ENCODE assay signal across 28 mouse cellular contexts in genomic region chr6:83483776-83484175, GRCm38 (mm10). TPM values are rescaled to one million over a fixed set of nuclear protein-coding genes. Genes with fewer than 3 reads are reported as not detected.
"Had no signal": no experiment of that assay in that cellular context is flagged by ENCODE, and none has a peak within 500 bp of the region (broad histone marks: within the 10 kb centered on the region; RNA-seq: fewer than 3 reads in every experiment).

No protein-coding gene starts in this region.

- H3K27ac ChIP-seq: heart, adult 2 months; heart, embryonic 13.5 days; heart, embryonic 15.5 days; hindbrain, embryonic 13.5 days; hindbrain, embryonic 15.5 days; hindbrain, postnatal 0 days; limb, embryonic 13.5 days; limb, embryonic 15.5 days; liver, embryonic 12.5 days had no signal

- H3K4me3 ChIP-seq: heart, adult 2 months; heart, embryonic 13.5 days; heart, embryonic 15.5 days; hindbrain, embryonic 13.5 days; hindbrain, embryonic 15.5 days; kidney, embryonic 15.5 days; limb, embryonic 13.5 days; limb, embryonic 15.5 days; liver, embryonic 12.5 days had no signal

- H3K27me3 ChIP-seq: heart, embryonic 13.5 days; heart, embryonic 15.5 days; hindbrain, embryonic 13.5 days; hindbrain, embryonic 15.5 days; kidney, embryonic 15.5 days; limb, embryonic 13.5 days; limb, embryonic 15.5 days; liver, embryonic 12.5 days had no signal

- H3K9me3 ChIP-seq: heart, embryonic 13.5 days; heart, embryonic 15.5 days; hindbrain, embryonic 13.5 days; hindbrain, embryonic 15.5 days; kidney, embryonic 15.5 days; limb, embryonic 13.5 days; limb, embryonic 15.5 days; liver, embryonic 12.5 days had no signal

- DNase-seq: forebrain, postnatal 0 days; heart, adult 11 months; heart, adult 2 months; heart, postnatal 14 days; heart, postnatal 36 days; kidney, adult 11 months; kidney, adult 2 months; kidney, adult 9 months; kidney, postnatal 14 days; kidney, postnatal 36 days; layer of hippocampus, adult 9-11 months; layer of hippocampus, postnatal 36 days; left cerebral cortex, postnatal 4 days had no signal

- H3K4me1 ChIP-seq: hindbrain, embryonic 13.5 days; hindbrain, embryonic 15.5 days; limb, embryonic 13.5 days; limb, embryonic 15.5 days had no signal

- ATAC-seq: forebrain, postnatal 0 days; hindbrain, postnatal 0 days; intestine, embryonic 16.5 days; liver, embryonic 12.5 days had no signal

RNA-seq across cellular contexts. Expression of gene Actg2, which starts 52.3 kb away (rescaled TPM):
- total RNA-seq: hematopoietic stem cell, adult 5-6 weeks; layer of hippocampus, adult 18-20 months; layer of hippocampus, adult 8-10 months; layer of hippocampus, postnatal 36 days; left cerebral cortex, adult 8-10 months; left cerebral cortex, postnatal 25 days had no signal
